Mouse (Mus musculus) forebrain, embryonic 14.5 days (tissue): ENCODE data around the gene Plxnc1. TPM values are rescaled to one million over a fixed set of nuclear protein-coding genes. Genes with fewer than 3 reads are reported as not detected.
A peak's percentile ranks its signal among the peaks of the same experiment; 100 is the strongest.

Experiments
- ATAC-seq: fragments of 200-750 bp; cut with Nextera tagmentation; 2 replicates; pipeline ENCODE4 v1.8.0; 2017; ENCODE audit warnings: mild to moderate bottlenecking, moderate library complexity
- DNase-seq: peaks from one replicate; pipeline ENCODE4 v3.0.0-alpha.2; 2015; ENCODE audit warnings: low spot score
- H3K27ac ChIP-seq: fragments of 300-500 bp; sonication (generic); 2 replicates; pipeline ENCODE4 v1.5.1; 2014; ENCODE audit warnings: low read depth, mild to moderate bottlenecking, control low read depth, low read length, moderate library complexity
- H3K27me3 ChIP-seq: fragments of 300-500 bp; sonication (generic); replicated peaks from 2 replicates; pipeline ENCODE4 v1.6.1; 2014; ENCODE audit warnings: low read length, control low read depth, mixed read lengths; ENCODE audit not compliant: control insufficient read depth, insufficient read depth
- H3K36me3 ChIP-seq: fragments of 300-500 bp; sonication (generic); 2 replicates; pipeline ENCODE4 v1.6.1; 2014; ENCODE audit warnings: low read length, control low read depth; ENCODE audit not compliant: control insufficient read depth, insufficient read depth
- H3K4me1 ChIP-seq: fragments of 300-500 bp; sonication (generic); 2 replicates; pipeline ENCODE4 v1.6.1; 2014; ENCODE audit warnings: antibody characterized with exemption, low read length, control low read depth; ENCODE audit not compliant: control insufficient read depth, insufficient read depth
- H3K4me2 ChIP-seq: fragments of 300-500 bp; sonication (generic); 2 replicates; pipeline ENCODE4 v1.6.1; 2014; ENCODE audit warnings: mild to moderate bottlenecking, control low read depth, low read length
- H3K4me3 ChIP-seq: fragments of 300-500 bp; sonication (generic); 2 replicates; pipeline ENCODE4 v1.5.1; 2014; ENCODE audit warnings: low read depth, low read length, control low read depth
- H3K9ac ChIP-seq: fragments of 300-500 bp; sonication (generic); 2 replicates; pipeline ENCODE4 v1.6.1; 2014; ENCODE audit warnings: mild to moderate bottlenecking, low read length, control low read depth, moderate library complexity
- H3K9me3 ChIP-seq: fragments of 300-500 bp; sonication (generic); replicated peaks from 2 replicates; pipeline ENCODE4 v1.6.1; 2016; ENCODE audit warnings: low read length, control low read depth, mixed read lengths; ENCODE audit not compliant: control insufficient read depth
- WGBS: fragments of 180-500 bp; shearing (Covaris S2); extraction: QIAGEN DNeasy Blood & Tissue Kit; methylation state at CpG from one replicate; pipeline ENCODE4 v1.1.7; 2014; 5-methylcytosine and 5-hydroxymethylcytosine counted together
- polyA plus RNA-seq: library from polyadenylated mRNA; unstranded; fragments of >200 nt; fragmentation: Nextera tagmentation; extraction: Ambion mirVana; gene quantifications from 2 replicates; pipeline ENCODE4 v1.2.1, GENCODE M21; 2014

The Plxnc1 gene
- polyA plus RNA-seq, 1 experiment from 2014 or later, result 14.4 TPM

DNA sequence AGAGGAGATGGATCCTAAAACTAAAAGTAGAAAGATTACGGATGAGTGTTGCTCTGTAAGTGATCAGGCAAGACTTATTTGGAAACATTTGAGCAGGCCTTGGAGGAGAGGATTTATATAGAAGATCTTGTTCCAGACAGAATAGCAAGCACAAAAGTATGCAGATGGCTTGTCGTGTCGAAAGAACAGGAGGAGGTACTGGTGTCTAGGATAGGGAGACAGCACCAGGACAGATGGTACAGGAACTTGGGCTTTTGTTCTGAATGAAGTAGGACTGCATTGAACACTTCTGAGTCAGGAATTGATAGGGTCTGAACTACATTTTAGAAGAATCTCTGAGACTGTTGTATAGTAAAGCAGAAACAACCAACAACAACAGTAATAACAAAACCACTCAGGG lies 167.1 kb downstream of the Plxnc1 start:
- no peak overlapping the region for H3K27ac ChIP-seq
- no peak overlapping the region for H3K4me3 ChIP-seq
- H3K36me3 ChIP-seq, result peaks cover 5% of the 10 kb centered on the region
- H3K27me3 ChIP-seq, result no peaks in the 10 kb centered on the region
- no peak for ATAC-seq
- H3K9me3 ChIP-seq, result no peaks in the 10 kb centered on the region
- no peak overlapping the region for H3K9ac ChIP-seq
- DNase-seq, result no peak
- H3K4me2 ChIP-seq, result no peak overlapping the region
- H3K4me1 ChIP-seq, result no peaks in the 10 kb centered on the region
- WGBS, result 97% methylated on average over 3 of the region's 3 CpGs

GRCm38 (mm10) chr10:94771496-94771895 lies 173.1 kb downstream of the Plxnc1 start:
- no peaks in the 10 kb centered on the region for H3K27me3 ChIP-seq
- no peak overlapping the region for H3K27ac ChIP-seq
- H3K9me3 ChIP-seq, result no peaks in the 10 kb centered on the region
- 68% methylated on average over 3 of the region's 3 CpGs for WGBS
- no peak overlapping the region for H3K4me3 ChIP-seq
- no peaks in the 10 kb centered on the region for H3K4me1 ChIP-seq
- H3K9ac ChIP-seq, result no peak overlapping the region
- H3K4me2 ChIP-seq, result no peak overlapping the region
- H3K36me3 ChIP-seq, result no peaks in the 10 kb centered on the region; the same call in 1 of the 2 replicates
- no peak for ATAC-seq
- peak; percentile 38 for DNase-seq

- WGBS, result 66% methylated on average over 2 of the region's 2 CpGs
- DNase-seq, result peak; percentile 5
Observed at GRCm38 (mm10) chr10:94747011-94747410, 197.6 kb downstream of the Plxnc1 start.

DNA sequence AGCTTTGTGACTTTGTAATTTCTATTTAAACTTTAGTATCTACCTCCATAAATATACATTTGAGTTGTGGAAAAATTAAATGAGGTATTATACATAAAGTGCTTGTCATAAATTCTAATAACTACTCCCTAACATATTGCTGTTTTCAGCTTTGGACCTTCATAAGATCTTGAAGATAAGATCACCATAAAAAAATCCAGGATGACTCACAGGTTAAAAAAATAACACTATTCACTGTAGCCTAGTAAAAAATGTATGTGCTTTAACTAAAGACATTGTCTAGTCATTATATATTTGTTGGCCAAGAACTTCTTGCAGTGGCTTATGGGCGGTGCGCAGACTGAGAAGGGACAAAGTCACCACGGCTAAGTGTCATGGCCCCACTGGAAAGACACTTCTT lies 203.2 kb downstream of the Plxnc1 start:
- Histone ChIP-seq H3K27ac (no peak overlapping the region), H3K36me3 (no peaks in the 10 kb centered on the region), H3K9ac (no peak overlapping the region), H3K9me3 (no peaks in the 10 kb centered on the region), H3K4me1 (peaks cover 6% of the 10 kb centered on the region; the same call in 1 of the 2 replicates), H3K27me3 (no peaks in the 10 kb centered on the region), H3K4me2 (no peak overlapping the region), H3K4me3 (no peak overlapping the region)
- 90% methylated on average over 3 of the region's 3 CpGs for WGBS
- ATAC-seq (no peak), DNase-seq (no peak)

More at GRCm38 (mm10) chr10:94747011-94747410, 197.6 kb downstream of the Plxnc1 start:
- Histone ChIP-seq H3K27ac (no peak overlapping the region), H3K36me3 (peaks cover 4% of the 10 kb centered on the region; the same call in 1 of the 2 replicates), H3K4me1 (no peaks in the 10 kb centered on the region), H3K4me2 (no peak overlapping the region), H3K9ac (no peak overlapping the region), H3K4me3 (no peak overlapping the region), H3K9me3 (no peaks in the 10 kb centered on the region), H3K27me3 (no peaks in the 10 kb centered on the region)
- ATAC-seq, result no peak
